Mouse (Mus musculus): Measurements from ENCODE around the gene Rgs16.

DNA sequence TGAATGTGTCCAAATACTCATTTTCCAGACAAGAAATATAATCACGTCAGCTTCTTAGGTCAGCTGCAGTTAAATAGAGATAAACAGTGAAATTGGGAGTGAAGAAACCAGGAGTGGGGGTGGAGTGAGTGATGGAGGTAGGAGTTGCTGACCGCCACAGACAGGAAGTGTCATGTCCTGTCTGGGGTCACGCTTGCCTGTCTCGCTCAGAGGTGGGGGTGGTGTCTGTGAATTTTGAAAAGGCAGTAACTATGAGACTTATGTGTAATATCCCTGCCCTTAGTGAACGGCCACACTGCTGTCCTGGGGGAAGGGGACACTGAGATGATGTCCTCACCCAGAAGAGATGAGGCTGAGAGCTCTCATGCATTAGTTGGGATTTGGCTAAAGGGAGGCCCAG, 30.7 kb upstream of the Rgs16 start:
- TF ChIP-seq CTCF (IDR thresholded peaks at IDR 0.05; ENCODE audit: insufficient read depth, low read depth, low read length) (no peak), POLR2A (IDR thresholded peaks at IDR 0.05; ENCODE audit: insufficient read depth, low read depth, low read length) (no peak)
